8 mouse cellular contexts compared by ENCODE assay signal in genomic region chr8:13675121-13675520, GRCm38 (mm10). TPM values are rescaled to one million over a fixed set of nuclear protein-coding genes. Genes with fewer than 3 reads are reported as not detected.
DNase-seq lines count a peak whose midpoint lies in the region; ATAC-seq lines count a peak whose summit lies in the region.

No protein-coding gene starts in this region.

- peak overlapping the region; percentile 92 for H3K4me2 ChIP-seq in lung, embryonic 15.5 days
- peak overlapping the region; percentile 81 for H3K4me2 ChIP-seq in hindbrain, embryonic 16.5 days (ENCODE audit: low read length)

- DNase-seq in lung, postnatal 14 days: no peak
- DNase-seq in embryonic facial prominence, embryonic 10.5 days (ENCODE audit: low spot score): no peak
- peak; percentile 33 to 49 for DNase-seq in natural killer cell, adult 2 months (ENCODE audit: low spot score in 2 of 2)
- DNase-seq in urinary bladder, adult 18-20 months (ENCODE audit: low spot score in 2 of 2): no peak
- DNase-seq in right cerebral cortex, adult 2 months (ENCODE audit: low spot score in 2 of 2): no peak
- DNase-seq in ovary, postnatal 10 days (ENCODE audit: low spot score): no peak

- ATAC-seq in lung, embryonic 15.5 days (ENCODE audit: borderline replicate concordance, extremely low read depth, low FRiP score, low TSS enrichment): no peak
- ATAC-seq in hindbrain, embryonic 16.5 days: no peak

- 35% methylated on average over 4 of the region's 4 CpGs for WGBS in lung, embryonic 15.5 days
- 73% methylated on average over 4 of the region's 4 CpGs for WGBS in embryonic facial prominence, embryonic 10.5 days
- 76% methylated on average over 4 of the region's 4 CpGs for WGBS in hindbrain, embryonic 16.5 days

- H3K9ac ChIP-seq in lung, embryonic 15.5 days: peak overlapping the region; percentile 77
- H3K9ac ChIP-seq in hindbrain, embryonic 16.5 days (ENCODE audit: low read depth, low read length): peak overlapping the region; percentile 67

- peak overlapping the region; percentile 73 for H3K4me3 ChIP-seq in lung, embryonic 15.5 days
- peak overlapping the region; percentile 75; the same call in 1 of the 2 replicates for H3K4me3 ChIP-seq in embryonic facial prominence, embryonic 10.5 days
- H3K4me3 ChIP-seq in hindbrain, embryonic 16.5 days (ENCODE audit: low read length): peak overlapping the region; percentile 62

- H3K27ac ChIP-seq in lung, embryonic 15.5 days: peak overlapping the region; percentile 92
- H3K27ac ChIP-seq in embryonic facial prominence, embryonic 10.5 days (replicated peaks): no peak overlapping the region
- peak overlapping the region; percentile 82 for H3K27ac ChIP-seq in hindbrain, embryonic 16.5 days (ENCODE audit: low read depth, low read length)

- H3K27me3 ChIP-seq in lung, embryonic 15.5 days: peaks cover 8% of the 10 kb centered on the region; the same call in 1 of the 2 replicates
- H3K27me3 ChIP-seq in embryonic facial prominence, embryonic 10.5 days (replicated peaks; ENCODE audit: low read depth, poor library complexity, severe bottlenecking): peaks cover 22% of the 10 kb centered on the region
- H3K27me3 ChIP-seq in hindbrain, embryonic 16.5 days (replicated peaks; ENCODE audit: control insufficient read depth, insufficient read depth, low read length): no peaks in the 10 kb centered on the region; the same call in 1 of the 2 replicates

- H3K4me1 ChIP-seq in lung, embryonic 15.5 days: peaks cover 53% of the 10 kb centered on the region
- H3K4me1 ChIP-seq in embryonic facial prominence, embryonic 10.5 days: peaks cover 54% of the 10 kb centered on the region
- H3K4me1 ChIP-seq in hindbrain, embryonic 16.5 days (ENCODE audit: control insufficient read depth, insufficient read depth, low read depth, low read length): peaks cover 27% of the 10 kb centered on the region

- H3K9me3 ChIP-seq in lung, embryonic 15.5 days: no peaks in the 10 kb centered on the region
- H3K9me3 ChIP-seq in embryonic facial prominence, embryonic 10.5 days: no peaks in the 10 kb centered on the region
- H3K9me3 ChIP-seq in hindbrain, embryonic 16.5 days (ENCODE audit: control insufficient read depth, low read length): no peaks in the 10 kb centered on the region

- no peaks in the 10 kb centered on the region for H3K36me3 ChIP-seq in lung, embryonic 15.5 days
- H3K36me3 ChIP-seq in embryonic facial prominence, embryonic 10.5 days (replicated peaks): no peaks in the 10 kb centered on the region
- no peaks in the 10 kb centered on the region for H3K36me3 ChIP-seq in hindbrain, embryonic 16.5 days (ENCODE audit: control insufficient read depth, insufficient read depth, low read length)

RNA-seq across cellular contexts. Expression of gene Rasa3, which starts 2.3 kb away (rescaled TPM):
- 42.8 and 45.6 TPM in 2 replicates for polyA plus RNA-seq in lung, embryonic 15.5 days (2015; fragmentation: Nextera tagmentation; extraction: Ambion mirVana)
- polyA plus RNA-seq in embryonic facial prominence, embryonic 10.5 days (2016; fragmentation: Nextera tagmentation; extraction: Ambion mirVana): 26.3 and 27.3 TPM in 2 replicates
- 43.5 and 46.3 TPM in 2 replicates for polyA plus RNA-seq in hindbrain, embryonic 16.5 days (2015; fragmentation: Nextera tagmentation; extraction: Ambion mirVana)

RNA-seq across cellular contexts. Expression of gene Cfap97d2, which starts 30.6 kb away (rescaled TPM):
- polyA plus RNA-seq in lung, embryonic 15.5 days (2015; fragmentation: Nextera tagmentation; extraction: Ambion mirVana): 0.17 and 0.24 TPM in 2 replicates
- 0.24 and 0.70 TPM in 2 replicates for polyA plus RNA-seq in embryonic facial prominence, embryonic 10.5 days (2016; fragmentation: Nextera tagmentation; extraction: Ambion mirVana)
- polyA plus RNA-seq in hindbrain, embryonic 16.5 days (2015; fragmentation: Nextera tagmentation; extraction: Ambion mirVana): 1.0 and 1.9 TPM in 2 replicates

Comparison
In these comparisons a context has a peak if more than half of its experiments do, and no peak if none do; other contexts are left out.
1. DNase-seq: peak in natural killer cell, adult 2 months (2 of 2); none in lung, postnatal 14 days (single experiment), embryonic facial prominence, embryonic 10.5 days (single experiment), urinary bladder, adult 18-20 months (0 of 2), right cerebral cortex, adult 2 months (0 of 2) and ovary, postnatal 10 days (single experiment).
2. Peak in every context shown above with its lines, with median percentiles within 50 percentile points of each other: H3K4me3 ChIP-seq.